Mouse (Mus musculus) brain, embryonic 18.5 days (tissue): ENCODE measurements around the gene Morn1.
A peak's percentile ranks its signal among the peaks of the same experiment; 100 is the strongest.
"Not testable (repeated sequence)": the region's sequence is repeated elsewhere in the genome, so short reads cannot be mapped to it uniquely, and the experiment has no call there.

ENCODE experiments used
- DNase-seq: peaks from one replicate; pipeline ENCODE4 v3.0.0-alpha.2; 2012; ENCODE audit warnings: low read depth, low spot score

Morn1 gene

GRCm38 (mm10) chr4:155078808-155079207 is 7.6 kb upstream of the Morn1 start:
- DNase-seq, result not testable (repeated sequence)

GRCm38 (mm10) chr4:155079666-155080065 is 6.7 kb upstream of the Morn1 start:
- no peak for DNase-seq

GRCm38 (mm10) chr4:155083553-155083952 is 2.8 kb upstream of the Morn1 start:
- no peak for DNase-seq

GRCm38 (mm10) chr4:155084351-155084750 is 2.0 kb upstream of the Morn1 start:
- DNase-seq, result no peak

- no peak for DNase-seq
These were observed 920 bp upstream of the Morn1 start for GRCm38 (mm10) chr4:155085206-155086107.

GRCm38 (mm10) chr4:155089241-155089640 is 2.9 kb downstream of the Morn1 start:
- no peak for DNase-seq

- DNase-seq, result no peak
These were observed 3.8 kb downstream of the Morn1 start for GRCm38 (mm10) chr4:155090147-155090546.

GRCm38 (mm10) chr4:155090688-155091449 is 4.5 kb downstream of the Morn1 start:
- DNase-seq, result no peak

GRCm38 (mm10) chr4:155092718-155093430 is 6.5 kb downstream of the Morn1 start:
- DNase-seq, result no peak

- no peak for DNase-seq
These were observed 7.2 kb downstream of the Morn1 start for GRCm38 (mm10) chr4:155093431-155094149.

- DNase-seq, result no peak
These were observed 8.2 kb downstream of the Morn1 start for GRCm38 (mm10) chr4:155094565-155094964.

- DNase-seq, result peak; percentile 79
These were observed 9.0 kb downstream of the Morn1 start for GRCm38 (mm10) chr4:155095238-155095900.

GRCm38 (mm10) chr4:155095967-155096366 is 9.6 kb downstream of the Morn1 start:
- no peak for DNase-seq

GRCm38 (mm10) chr4:155097452-155097851 is 11.1 kb downstream of the Morn1 start:
- no peak for DNase-seq

- no peak for DNase-seq
These were observed 12.2 kb downstream of the Morn1 start for GRCm38 (mm10) chr4:155098572-155098971.

- no peak for DNase-seq
These were observed 21.5 kb downstream of the Morn1 start for GRCm38 (mm10) chr4:155107886-155108285.

- no peak for DNase-seq
These were observed 23.1 kb downstream of the Morn1 start for GRCm38 (mm10) chr4:155109471-155109870.

GRCm38 (mm10) chr4:155113766-155114410 is 27.5 kb downstream of the Morn1 start:
- no peak for DNase-seq

GRCm38 (mm10) chr4:155116607-155117006 is 30.2 kb downstream of the Morn1 start:
- no peak for DNase-seq

GRCm38 (mm10) chr4:155117396-155117978 is 31.1 kb downstream of the Morn1 start:
- no peak for DNase-seq
